Mouse (Mus musculus): ENCODE results near the gene AU040320.

DNA sequence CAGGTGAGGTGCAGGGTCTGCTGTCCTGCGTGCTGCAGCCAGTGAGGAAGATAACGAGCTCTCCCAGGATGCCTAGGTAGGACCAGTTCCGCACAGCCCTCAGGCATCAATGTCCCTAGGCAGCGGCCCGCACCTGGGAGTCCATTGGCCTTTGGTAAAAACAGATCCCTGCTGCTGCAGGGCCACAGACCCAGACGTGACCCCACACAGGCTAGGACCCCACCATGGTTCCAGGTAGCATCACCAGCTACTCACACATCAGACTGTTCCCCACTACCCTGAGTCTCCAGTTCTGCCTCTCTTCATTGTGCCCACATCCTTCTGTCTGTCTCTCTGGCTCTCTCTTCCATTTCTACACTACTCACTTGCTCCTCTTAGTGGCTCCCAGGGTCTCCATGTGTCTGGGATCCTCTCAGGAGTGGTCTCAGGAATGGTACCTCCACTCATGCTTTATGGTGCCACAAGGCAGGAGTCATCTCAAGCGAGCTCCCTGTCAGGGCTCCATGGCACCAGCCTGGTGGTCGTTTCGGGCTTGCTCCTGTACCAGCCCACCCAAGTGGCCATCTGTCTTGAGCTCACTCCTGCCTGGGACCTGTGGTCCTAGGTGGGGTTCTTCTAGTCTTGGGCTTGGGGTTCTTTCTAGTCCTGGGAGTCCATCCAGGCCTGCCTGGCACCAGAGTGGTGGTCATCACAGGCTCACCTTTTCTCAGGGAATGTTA lies 107.1 kb downstream of the AU040320 start:
- TF ChIP-seq CTCF (IDR thresholded peaks at IDR 0.05; ENCODE audit: extremely low read depth, insufficient read depth, low read length), result no peak
- no peak for TF ChIP-seq POLR2A (IDR thresholded peaks at IDR 0.05; ENCODE audit: extremely low read depth, insufficient read depth, low read length)

Data from cortical plate, adult 2 months (tissue).